Mouse (Mus musculus): Measurements from ENCODE around the gene Cyp4x1.

The Cyp4x1 gene

DNA sequence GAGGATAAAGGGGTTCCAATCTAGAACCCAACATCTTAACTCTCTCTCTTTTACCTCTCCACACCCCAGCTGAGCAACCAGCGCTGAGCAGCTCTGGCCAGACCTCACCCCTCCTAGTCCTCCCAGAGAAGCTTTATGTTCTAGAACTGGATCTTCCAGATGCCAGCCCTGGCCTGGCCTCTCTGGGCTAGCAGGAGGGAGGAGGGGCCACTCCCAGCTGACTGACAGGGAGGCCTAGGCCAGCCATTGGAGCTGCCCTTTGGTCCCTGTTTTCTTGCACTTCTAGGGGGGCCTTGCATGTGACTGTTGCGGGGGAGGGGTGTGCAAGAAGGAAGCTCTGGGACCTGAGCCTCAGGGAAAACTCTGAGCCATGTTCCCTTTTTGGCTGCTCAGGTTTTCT is 43.5 kb downstream of the Cyp4x1 start:
- no peak for DNase-seq (ENCODE audit: low spot score in 2 of 2)

GRCm38 (mm10) chr4:115088611-115089338 is 45.3 kb downstream of the Cyp4x1 start, which contains the start of gene Pdzk1ip1:
TSS of gene Pdzk1ip1 (plus strand) at chr4:115088708.
- no peak for DNase-seq (ENCODE audit: low spot score in 2 of 2)

DNA sequence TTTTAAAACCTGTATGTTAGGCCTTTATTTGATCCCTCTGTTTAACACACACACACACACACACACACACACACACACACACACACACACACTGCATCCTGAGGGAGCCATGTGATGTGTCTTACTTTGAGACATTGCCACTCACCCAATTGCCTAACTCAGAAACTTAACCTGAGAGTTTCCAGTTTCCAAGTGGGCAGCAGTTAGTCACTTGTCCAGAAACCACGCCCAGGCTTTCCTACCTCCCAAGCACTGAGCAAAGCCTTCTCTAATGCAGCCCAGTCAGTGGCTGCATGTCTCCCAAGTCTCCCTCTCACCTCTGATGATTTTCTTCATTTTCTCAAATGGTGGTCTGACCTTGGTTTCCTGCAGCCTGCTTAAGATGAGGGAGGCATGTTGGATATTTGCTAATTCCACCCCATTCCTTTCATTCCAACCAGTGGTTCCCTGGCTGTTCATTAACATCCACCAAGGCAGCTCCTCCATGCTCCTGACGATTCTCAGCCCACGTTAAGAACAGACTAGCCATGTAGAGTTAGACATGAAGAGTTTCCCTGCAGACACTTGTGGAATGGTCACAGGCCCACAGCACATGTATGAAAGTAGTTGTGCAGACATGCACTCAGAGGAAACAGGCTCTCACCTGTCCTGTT is 47.2 kb downstream of the Cyp4x1 start:
- no peak for DNase-seq (ENCODE audit: low spot score in 2 of 2)

DNA sequence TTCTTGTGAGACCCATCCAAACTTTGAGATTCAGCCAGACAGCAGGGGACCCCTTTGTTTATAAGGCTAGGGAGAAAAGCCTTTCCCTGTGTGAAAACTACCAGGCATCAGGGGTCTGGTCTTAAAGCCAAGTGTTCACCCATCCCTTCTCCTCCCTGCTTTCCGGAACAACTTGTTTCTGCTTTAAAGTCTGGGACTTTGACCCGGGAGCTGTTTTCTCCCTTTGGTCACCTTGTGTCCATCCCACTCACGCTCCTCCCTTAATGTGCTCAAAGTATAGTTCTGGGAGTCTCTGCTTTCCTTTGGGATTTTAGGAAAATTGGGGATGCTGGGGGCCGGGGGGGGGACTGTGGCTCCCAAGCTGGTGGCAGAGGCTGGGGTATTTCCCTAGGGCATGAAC is 47.8 kb downstream of the Cyp4x1 start:
- no peak for DNase-seq (ENCODE audit: low spot score in 2 of 2)

DNA sequence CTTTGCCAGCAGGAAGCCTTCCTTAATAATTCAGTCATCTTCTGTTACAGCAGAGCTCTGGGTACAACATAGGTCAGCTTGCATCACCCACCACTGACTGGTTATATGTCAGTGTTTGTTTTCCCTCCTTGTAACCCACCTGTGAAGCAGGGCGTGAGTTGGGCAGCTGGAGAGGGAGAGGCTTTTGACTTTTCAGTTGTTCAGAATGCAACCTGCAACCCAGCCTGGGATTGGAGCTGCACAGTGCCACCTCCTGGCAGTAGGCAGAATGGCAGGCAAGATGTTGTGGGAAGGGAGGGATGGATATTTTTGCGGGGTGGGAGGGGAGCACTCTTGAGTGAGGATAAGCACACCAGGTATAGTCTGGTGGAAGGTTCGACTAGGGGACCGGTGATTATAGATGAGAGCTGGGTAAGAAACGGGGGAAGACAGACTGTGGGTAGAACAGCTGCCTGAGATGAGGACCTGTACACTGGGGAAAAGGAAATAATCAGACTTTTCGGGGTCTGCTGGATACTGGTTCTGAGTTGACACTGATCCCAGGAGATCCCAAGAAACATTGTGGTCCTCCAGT is 48.5 kb downstream of the Cyp4x1 start:
- DNase-seq (ENCODE audit: low spot score in 2 of 2) = peak; percentile 37 to 48

- DNase-seq (ENCODE audit: low spot score in 2 of 2) = no peak
Measured at GRCm38 (mm10) chr4:115083031-115083430, 51.0 kb downstream of the Cyp4x1 start.

- no peak for DNase-seq (ENCODE audit: low spot score in 2 of 2)
Measured at GRCm38 (mm10) chr4:115079821-115080349, 54.2 kb downstream of the Cyp4x1 start.

GRCm38 (mm10) chr4:115078892-115079820 is 54.9 kb downstream of the Cyp4x1 start:
- no peak for DNase-seq (ENCODE audit: low spot score in 2 of 2)

GRCm38 (mm10) chr4:115075204-115075915 is 58.7 kb downstream of the Cyp4x1 start:
- DNase-seq (ENCODE audit: low spot score in 2 of 2) = no peak

DNA sequence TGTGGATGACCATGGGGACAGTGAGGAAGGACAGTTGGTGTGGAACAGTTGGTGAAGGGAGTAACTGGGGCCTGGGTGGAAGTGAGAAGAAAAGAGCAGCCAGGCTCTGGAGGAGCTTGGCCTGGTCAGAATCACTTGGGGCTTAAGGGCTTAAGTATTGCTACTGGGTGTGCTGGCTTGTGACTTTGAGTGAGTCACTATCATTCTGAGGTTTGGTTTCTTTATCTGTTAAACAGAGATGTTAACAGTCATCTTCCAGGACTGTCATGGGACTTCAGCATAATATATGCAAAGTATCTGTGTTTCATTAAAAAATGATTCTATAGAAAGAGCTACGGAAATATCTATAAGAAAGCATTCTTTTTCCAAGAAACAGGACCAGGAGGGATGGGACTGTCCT is 59.3 kb downstream of the Cyp4x1 start:
- no peak for DNase-seq (ENCODE audit: low spot score in 2 of 2)

DNA sequence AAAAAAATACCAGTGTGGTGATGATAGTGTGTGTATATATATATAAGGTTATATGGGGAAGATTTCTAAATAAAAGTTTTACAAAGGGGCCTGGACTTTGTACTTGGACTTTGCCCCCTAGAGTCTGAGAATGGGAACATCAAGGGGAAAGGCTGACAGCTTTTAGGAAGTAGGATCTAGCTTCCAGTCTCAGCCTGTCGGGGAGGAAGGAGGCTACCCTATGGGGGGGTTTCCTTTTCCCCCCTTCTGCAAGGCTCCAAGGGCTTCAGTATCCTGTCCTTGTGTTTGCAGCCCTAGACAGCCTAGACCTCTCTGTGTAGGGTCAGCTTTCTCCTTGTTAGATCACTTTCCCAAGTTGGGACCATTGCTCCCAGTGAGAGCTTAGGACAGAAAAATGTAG is 62.4 kb downstream of the Cyp4x1 start:
- DNase-seq (ENCODE audit: low spot score in 2 of 2) = no peak

- no peak for DNase-seq (ENCODE audit: low spot score in 2 of 2)
Measured at GRCm38 (mm10) chr4:115063518-115064239, 70.4 kb downstream of the Cyp4x1 start.

DNA sequence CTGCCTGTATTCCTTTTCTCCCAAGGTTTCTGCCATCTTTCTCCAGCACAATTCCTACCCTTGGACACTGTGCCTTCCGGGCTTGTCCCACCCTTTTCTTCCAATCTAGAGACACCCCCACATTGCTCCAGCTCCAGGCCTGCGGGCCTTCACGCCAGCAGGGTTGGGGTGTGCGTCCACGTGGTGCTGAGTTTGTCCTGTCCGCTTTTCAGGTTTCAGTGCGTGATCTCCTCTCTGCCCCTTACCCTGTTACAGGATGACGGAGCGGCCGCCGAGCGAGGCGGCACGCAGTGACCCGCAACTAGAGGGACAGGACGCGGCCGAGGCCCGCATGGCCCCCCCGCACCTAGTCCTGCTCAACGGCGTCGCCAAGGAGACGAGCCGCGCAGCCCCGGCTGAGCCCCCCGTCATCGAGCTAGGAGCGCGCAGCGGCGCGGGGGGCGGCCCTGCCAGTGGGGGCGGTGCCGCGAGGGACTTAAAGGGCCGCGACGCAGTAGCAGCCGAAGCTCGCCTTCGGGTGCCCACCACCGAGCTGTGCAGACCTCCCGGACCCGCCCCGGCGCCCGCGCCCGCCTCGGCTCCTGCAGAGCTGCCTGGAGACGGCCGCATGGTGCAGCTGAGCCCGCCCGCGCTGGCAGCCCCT is 71.1 kb downstream of the Cyp4x1 start:
- no peak for DNase-seq (ENCODE audit: low spot score in 2 of 2)

GRCm38 (mm10) chr4:115062540-115062874 is 71.6 kb downstream of the Cyp4x1 start:
- no peak for DNase-seq (ENCODE audit: low spot score in 2 of 2)

DNA sequence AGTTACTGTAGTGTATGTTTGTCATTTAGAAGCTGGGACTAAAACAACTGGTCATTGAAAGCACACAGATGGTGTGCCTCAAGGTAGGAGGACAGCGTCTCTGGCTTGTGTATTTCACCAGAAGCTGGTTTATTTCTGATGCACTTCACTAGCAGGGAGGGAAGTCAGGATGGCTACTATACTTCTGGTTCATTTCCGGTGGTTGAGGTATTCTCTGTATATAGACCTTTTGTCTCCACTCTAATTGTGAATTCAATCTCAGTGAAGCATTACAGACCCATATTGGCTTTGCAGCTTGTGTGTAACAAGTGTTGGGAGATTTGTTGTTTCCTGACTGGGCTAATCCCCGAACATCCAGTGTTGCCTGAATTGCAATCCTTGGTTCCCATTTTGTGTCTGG is 73.3 kb downstream of the Cyp4x1 start:
- no peak for DNase-seq (ENCODE audit: low spot score in 2 of 2)

- no peak for DNase-seq (ENCODE audit: low spot score in 2 of 2)
Measured at GRCm38 (mm10) chr4:115059871-115060270, 74.2 kb downstream of the Cyp4x1 start.

DNA sequence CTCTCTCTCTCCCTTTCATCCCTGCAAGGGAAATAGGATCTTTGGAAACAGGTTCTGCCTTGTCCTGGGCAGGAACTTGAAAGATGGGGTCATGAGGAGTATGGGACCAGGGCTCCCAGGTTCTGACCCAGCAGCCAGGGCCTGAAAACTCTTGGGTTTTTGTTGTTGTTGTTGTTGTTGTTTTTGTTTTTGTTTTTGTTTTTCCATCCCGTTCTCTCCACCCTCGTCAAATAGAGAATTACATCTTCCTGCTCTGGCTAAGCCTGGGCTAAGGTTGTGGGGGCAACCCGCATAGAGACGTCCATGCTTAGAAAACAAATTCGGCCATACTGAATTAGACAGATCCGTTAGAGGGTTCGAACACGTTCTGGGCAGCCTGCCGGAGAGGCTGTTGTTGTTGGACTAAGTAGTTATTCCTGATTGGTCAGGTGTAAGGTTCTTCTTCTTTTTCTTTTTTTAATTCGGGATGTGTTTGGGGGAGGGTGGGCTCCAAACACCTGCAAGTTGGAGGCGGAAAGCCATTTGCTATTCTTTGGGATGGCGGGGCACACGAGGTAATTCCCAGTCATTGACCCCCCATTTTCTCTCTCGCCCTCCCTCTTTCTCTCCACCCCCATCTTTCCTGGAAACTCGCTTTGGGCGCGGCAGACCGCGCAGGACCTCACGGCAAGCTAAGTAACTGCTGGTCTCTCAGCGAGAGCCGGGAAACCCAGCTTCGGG is 75.0 kb downstream of the Cyp4x1 start:
- no peak for DNase-seq (ENCODE audit: low spot score in 2 of 2)

- DNase-seq (ENCODE audit: low spot score in 2 of 2) = no peak
Measured at GRCm38 (mm10) chr4:115058317-115058761, 75.7 kb downstream of the Cyp4x1 start.

GRCm38 (mm10) chr4:115057674-115058316 is 76.3 kb downstream of the Cyp4x1 start:
- no peak for DNase-seq (ENCODE audit: low spot score in 2 of 2)

All from frontal cortex, postnatal 36 days (tissue).